Comparison of ENCODE assay signal across 8 mouse cellular contexts in genomic region chr2:6352541-6352971, GRCm38 (mm10). TPM values are rescaled to one million over a fixed set of nuclear protein-coding genes. Genes with fewer than 3 reads are reported as not detected.
A peak's percentile ranks its signal among the peaks of the same experiment; 100 is the strongest.
DNase-seq lines count a peak whose midpoint lies in the region; ATAC-seq and TF ChIP-seq lines count a peak whose summit lies in the region.

No protein-coding gene starts in this region.

- H3K36me3 ChIP-seq in hindbrain, embryonic 10.5 days = peaks cover 12% of the 10 kb centered on the region
- no peaks in the 10 kb centered on the region for H3K36me3 ChIP-seq in hindbrain, embryonic 12.5 days
- H3K36me3 ChIP-seq in stomach, postnatal 0 days (ENCODE audit: control insufficient read depth, insufficient read depth, low read length) = no peaks in the 10 kb centered on the region

- no peak overlapping the region for H3K4me3 ChIP-seq in hindbrain, embryonic 10.5 days
- H3K4me3 ChIP-seq in hindbrain, embryonic 12.5 days = no peak overlapping the region
- H3K4me3 ChIP-seq in stomach, postnatal 0 days (ENCODE audit: low read depth, low read length) = no peak overlapping the region

- peak; percentile 16 for DNase-seq in hindbrain, embryonic 10.5 days (ENCODE audit: low spot score)
- peak; percentile 45 for DNase-seq in embryo, embryonic 10.5 days (ENCODE audit: low spot score)
- DNase-seq in lung, postnatal 14 days = peak; percentile 28
- DNase-seq in stomach, postnatal 0 days (ENCODE audit: low spot score) = peak; percentile 22
- no peak for DNase-seq in left cerebral cortex, postnatal 4 days
- no peak for DNase-seq in c-Kit-positive CD71-positive TER-119-positive erythroid progenitor cells, embryonic 14.5 days (ENCODE audit: low spot score)

- ATAC-seq in hindbrain, embryonic 12.5 days (ENCODE audit: low FRiP score) = no peak
- ATAC-seq in inflammation-experienced regulatory T-cells, adult 6 months = peak; percentile 8
- no peak for ATAC-seq in stomach, postnatal 0 days (ENCODE audit: low FRiP score, low TSS enrichment)

- intact Hi-C loops in left cerebral cortex, postnatal 4 days (cut with DNase I) = no loop called here

- peaks cover 37% of the 10 kb centered on the region for H3K4me1 ChIP-seq in hindbrain, embryonic 10.5 days (replicated peaks)
- H3K4me1 ChIP-seq in hindbrain, embryonic 12.5 days = peaks cover 24% of the 10 kb centered on the region
- H3K4me1 ChIP-seq in stomach, postnatal 0 days (replicated peaks; ENCODE audit: control insufficient read depth, insufficient read depth) = 0 out of 2 replicates have a peak, but pooled peaks cover 6% of the 10 kb centered on the region

- no peak overlapping the region for H3K4me2 ChIP-seq in hindbrain, embryonic 12.5 days (replicated peaks)
- peak overlapping the region; percentile 38 for H3K4me2 ChIP-seq in stomach, postnatal 0 days (replicated peaks; ENCODE audit: low read depth)

- no peak for TF ChIP-seq CTCF in stomach, postnatal 0 days (IDR thresholded peaks at IDR 0.05; ENCODE audit: low read depth)

- no peaks in the 10 kb centered on the region for H3K9me3 ChIP-seq in hindbrain, embryonic 10.5 days
- H3K9me3 ChIP-seq in hindbrain, embryonic 12.5 days (replicated peaks) = no peaks in the 10 kb centered on the region
- no peaks in the 10 kb centered on the region for H3K9me3 ChIP-seq in stomach, postnatal 0 days (ENCODE audit: control insufficient read depth, low read length)

- H3K27ac ChIP-seq in hindbrain, embryonic 10.5 days = no peak overlapping the region
- no peak overlapping the region; the same call in 1 of the 2 replicates for H3K27ac ChIP-seq in hindbrain, embryonic 12.5 days
- no peak overlapping the region for H3K27ac ChIP-seq in stomach, postnatal 0 days (replicated peaks)

- 71% methylated on average over 14 of the region's 14 CpGs for WGBS in hindbrain, embryonic 10.5 days
- WGBS in hindbrain, embryonic 12.5 days = 62% methylated on average over 14 of the region's 14 CpGs
- WGBS in stomach, postnatal 0 days = 30% methylated on average over 14 of the region's 14 CpGs

- TF ChIP-seq EP300 in stomach, postnatal 0 days (optimal IDR thresholded peaks at IDR 0.05) = no peak

- H3K9ac ChIP-seq in hindbrain, embryonic 12.5 days = no peak overlapping the region
- 0 out of 2 replicates have a peak overlapping the region, but pooled peaks have one; percentile 43 for H3K9ac ChIP-seq in stomach, postnatal 0 days (ENCODE audit: low read length)

- no peaks in the 10 kb centered on the region for H3K27me3 ChIP-seq in hindbrain, embryonic 10.5 days (ENCODE audit: insufficient read depth, poor library complexity, severe bottlenecking)
- H3K27me3 ChIP-seq in hindbrain, embryonic 12.5 days = no peaks in the 10 kb centered on the region
- no peaks in the 10 kb centered on the region for H3K27me3 ChIP-seq in stomach, postnatal 0 days (ENCODE audit: control insufficient read depth, insufficient read depth, low read length)

RNA-seq across cellular contexts. Expression of gene Usp6nl, which starts 30.1 kb away (rescaled TPM):
- 9.3 and 11.6 TPM in 2 replicates for polyA plus RNA-seq in hindbrain, embryonic 10.5 days (2016; fragmentation: Nextera tagmentation; extraction: Ambion mirVana)
- polyA plus RNA-seq in hindbrain, embryonic 12.5 days (2016; fragmentation: Nextera tagmentation; extraction: Ambion mirVana) = 15.6 and 16.3 TPM in 2 replicates
- polyA plus RNA-seq in inflammation-experienced regulatory T-cells, adult 6 months (2017; shearing (Covaris generic)) = 10 to 100 TPM in 1 of 3 experiments, 1 to 10 TPM in 2; 4.1 to 11.9 (median 7.2) TPM
- polyA plus RNA-seq in stomach, postnatal 0 days (2015; fragmentation: Nextera tagmentation; extraction: Ambion mirVana) = 7.4 and 8.9 TPM in 2 replicates
- total RNA-seq in left cerebral cortex, postnatal 4 days (2021) = 10 to 100 TPM; 26.7 to 30.0 TPM

Comparison
In these comparisons a context has a peak if more than half of its experiments do, and no peak if none do; other contexts are left out.
1. DNase-seq: peak in hindbrain, embryonic 10.5 days (single experiment), embryo, embryonic 10.5 days (single experiment), lung, postnatal 14 days (single experiment) and stomach, postnatal 0 days (single experiment); none in left cerebral cortex, postnatal 4 days (single experiment) and c-Kit-positive CD71-positive TER-119-positive erythroid progenitor cells, embryonic 14.5 days (single experiment).